Mouse (Mus musculus) hindbrain, postnatal 0 days (tissue): ENCODE measurements around the gene Ccdc89. TPM values are rescaled to one million over a fixed set of nuclear protein-coding genes. Genes with fewer than 3 reads are reported as not detected.

ENCODE experiments used
- ATAC-seq: fragments of 200-750 bp; cut with Nextera tagmentation; 2 replicates; pipeline ENCODE4 v1.8.0; 2017; ENCODE audit warnings: mild to moderate bottlenecking, moderate TSS enrichment, moderate library complexity
- DNase-seq: peaks from one replicate; pipeline ENCODE4 v3.0.0-alpha.2; 2015; ENCODE audit warnings: low spot score
- H3K27ac ChIP-seq: fragments of 300-500 bp; sonication (generic); 2 replicates; pipeline ENCODE4 v1.5.1; 2014; ENCODE audit warnings: mild to moderate bottlenecking
- H3K27me3 ChIP-seq: fragments of 300-500 bp; sonication (generic); 2 replicates; pipeline ENCODE4 v1.6.1; 2014; ENCODE audit warnings: low read length, mixed read lengths; ENCODE audit not compliant: insufficient read depth
- H3K36me3 ChIP-seq: fragments of 300-500 bp; sonication (generic); 2 replicates; pipeline ENCODE4 v1.6.1; 2014; ENCODE audit warnings: low read length, mixed read lengths; ENCODE audit not compliant: insufficient read depth
- H3K4me1 ChIP-seq: fragments of 300-500 bp; sonication (generic); 2 replicates; pipeline ENCODE4 v1.6.1; 2014; ENCODE audit warnings: antibody characterized with exemption, low read length, mixed read lengths; ENCODE audit not compliant: insufficient read depth
- H3K4me2 ChIP-seq: fragments of 300-500 bp; sonication (generic); 2 replicates; pipeline ENCODE4 v1.6.1; 2014; ENCODE audit warnings: low read depth, mild to moderate bottlenecking, low read length, moderate library complexity, mixed read lengths
- H3K4me3 ChIP-seq: fragments of 300-500 bp; sonication (generic); 2 replicates; pipeline ENCODE4 v1.5.1; 2014; ENCODE audit warnings: low read length
- H3K9ac ChIP-seq: fragments of 300-500 bp; sonication (generic); replicated peaks from 2 replicates; pipeline ENCODE4 v1.6.1; 2014; ENCODE audit warnings: mild to moderate bottlenecking, low read length, moderate library complexity, mixed read lengths
- H3K9me3 ChIP-seq: fragments of 300-500 bp; sonication (generic); 2 replicates; pipeline ENCODE4 v1.6.1; 2016; ENCODE audit warnings: low read length, mixed read lengths
- CTCF ChIP-seq: IDR thresholded peaks from 2 replicates; pipeline ENCODE4 v1.5.1; 2016; ENCODE audit warnings: antibody characterized with exemption, control low read depth, low read depth
- WGBS: fragments of 180-500 bp; shearing (Covaris S2); extraction: QIAGEN DNeasy Blood & Tissue Kit; methylation state at CpG from one replicate; pipeline ENCODE4 v1.1.7; 2014; 5-methylcytosine and 5-hydroxymethylcytosine counted together
- polyA plus RNA-seq: library from polyadenylated mRNA; unstranded; fragments of >200 nt; fragmentation: Nextera tagmentation; extraction: Ambion mirVana; gene quantifications from 2 replicates; pipeline ENCODE4 v1.2.1, GENCODE M21; 2015
- total RNA-seq: library from RNA; depleted of rRNA; stranded (reverse); fragments of >200 nt; gene quantifications from 2 replicates; pipeline ENCODE4 v1.2.3, GENCODE M21; 2014

The Ccdc89 gene
- total and polyA plus RNA-seq, 2 experiments from 2014 or later = 0.89 TPM

DNA sequence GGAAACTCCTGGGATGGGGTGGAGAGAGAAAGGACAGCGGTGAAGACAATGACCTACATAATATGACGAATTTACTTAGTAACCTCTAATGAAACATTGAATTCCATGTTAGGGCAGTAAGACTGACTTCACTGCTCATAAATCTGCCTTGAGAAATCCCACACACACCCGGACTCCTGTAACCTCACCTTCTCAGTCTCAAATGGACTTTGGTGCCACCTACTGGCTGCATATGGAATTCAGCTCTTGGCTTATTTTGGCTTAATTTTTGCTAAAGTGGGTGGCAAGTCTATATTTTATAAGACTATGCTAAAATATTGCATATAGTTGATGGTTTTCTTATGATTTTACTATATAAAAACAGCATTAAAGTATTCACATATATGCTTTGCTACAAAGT, 16.4 kb upstream of the Ccdc89 start:
- ATAC-seq = no peak
- WGBS = 54% methylated on average over 3 of the region's 3 CpGs
- peak; percentile 83 for TF ChIP-seq CTCF

DNA sequence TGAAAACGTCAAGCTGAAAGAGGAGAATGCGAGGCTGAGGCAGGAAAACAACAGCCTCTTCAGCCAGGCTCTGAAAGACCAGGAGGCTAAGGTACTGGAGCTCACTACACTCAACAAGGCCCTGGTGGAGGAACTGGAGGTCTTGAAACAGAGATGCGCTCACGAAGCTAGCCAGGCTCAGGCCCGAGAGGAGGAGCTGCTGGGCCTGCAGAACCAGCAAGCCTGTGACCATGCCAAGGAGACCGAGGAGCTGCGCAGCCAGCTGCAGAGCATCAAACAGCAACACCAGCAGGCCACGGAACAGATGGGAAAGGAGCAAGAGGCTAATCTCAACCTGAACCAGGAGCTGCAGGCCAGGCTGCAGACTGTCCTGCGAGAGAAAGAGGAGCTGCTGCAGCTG, 629 bp downstream of the Ccdc89 start:
- Histone ChIP-seq H3K27me3 (no peaks in the 10 kb centered on the region), H3K4me1 (peaks cover 5% of the 10 kb centered on the region; the same call in 1 of the 2 replicates), H3K4me3 (peak overlapping the region; percentile 41), H3K4me2 (peak overlapping the region; percentile 74), H3K27ac (peak overlapping the region; percentile 7; the same call in 1 of the 2 replicates), H3K36me3 (no peaks in the 10 kb centered on the region), H3K9me3 (no peaks in the 10 kb centered on the region), H3K9ac (peak overlapping the region; percentile 36; the same call in 1 of the 2 replicates)
- 56% methylated on average over 9 of the region's 9 CpGs for WGBS
- DNase-seq = no peak
- TF ChIP-seq CTCF = no peak
- ATAC-seq = no peak

More for the DNA sequence above, 16.4 kb upstream of the Ccdc89 start:
- H3K4me2 ChIP-seq = no peak overlapping the region
- no peaks in the 10 kb centered on the region for H3K4me1 ChIP-seq
- H3K27me3 ChIP-seq = no peaks in the 10 kb centered on the region
- no peak overlapping the region for H3K9ac ChIP-seq
- no peak overlapping the region for H3K27ac ChIP-seq
- no peak overlapping the region for H3K4me3 ChIP-seq
- no peaks in the 10 kb centered on the region for H3K9me3 ChIP-seq
- H3K36me3 ChIP-seq = no peaks in the 10 kb centered on the region
- DNase-seq = peak; percentile 80

DNA sequence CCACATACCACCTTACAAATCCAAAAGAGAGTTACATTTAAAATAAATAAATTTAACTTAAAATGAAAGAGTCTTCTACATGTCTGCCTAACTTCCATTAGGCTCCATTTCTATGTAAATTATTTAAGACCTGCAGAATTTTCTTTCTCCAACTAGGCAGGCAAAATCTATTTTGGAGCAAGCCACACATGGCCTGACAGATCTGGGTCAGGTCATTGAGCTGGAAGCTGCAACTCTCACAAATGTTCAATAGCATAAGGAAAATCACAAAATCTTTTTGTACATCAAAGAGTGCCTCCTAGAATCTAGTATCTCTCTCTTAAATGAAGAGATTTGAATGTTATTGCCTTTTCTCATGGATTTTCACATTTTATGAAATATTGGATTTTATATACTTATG, 5.8 kb downstream of the Ccdc89 start:
- ATAC-seq = no peak

DNA sequence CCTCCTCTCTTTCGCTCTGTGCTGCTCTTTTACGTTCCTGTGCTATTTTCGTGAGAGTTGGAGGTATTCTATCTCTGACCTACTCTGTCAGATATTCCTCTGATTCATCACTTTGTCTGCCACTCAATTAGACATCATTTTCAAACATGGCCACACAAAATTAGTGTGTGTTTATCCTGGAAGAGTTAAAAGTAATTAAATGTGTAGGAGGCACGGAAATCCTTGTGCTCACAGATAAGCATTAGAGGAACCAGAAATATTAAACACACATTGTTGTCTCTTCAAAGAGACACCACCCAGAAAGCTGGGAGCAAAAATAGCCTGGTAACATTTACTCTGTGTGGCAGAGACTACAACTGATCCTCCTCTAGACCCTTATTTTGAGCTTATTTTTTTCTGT, 13.7 kb downstream of the Ccdc89 start:
- H3K27me3 ChIP-seq = no peaks in the 10 kb centered on the region
- DNase-seq = no peak
- WGBS = 91% methylated on average over 4 of the region's 4 CpGs
- no peaks in the 10 kb centered on the region for H3K9me3 ChIP-seq
- no peaks in the 10 kb centered on the region for H3K36me3 ChIP-seq
- no peak overlapping the region for H3K4me2 ChIP-seq
- no peak overlapping the region for H3K27ac ChIP-seq
- no peak overlapping the region for H3K9ac ChIP-seq
- H3K4me3 ChIP-seq = no peak overlapping the region
- no peak for ATAC-seq
- H3K4me1 ChIP-seq = no peaks in the 10 kb centered on the region
- no peak for TF ChIP-seq CTCF

More for the DNA sequence above, 5.8 kb downstream of the Ccdc89 start:
- no peak overlapping the region for H3K4me2 ChIP-seq
- DNase-seq = no peak
- H3K4me1 ChIP-seq = no peaks in the 10 kb centered on the region
- no peak overlapping the region for H3K9ac ChIP-seq
- no peaks in the 10 kb centered on the region for H3K36me3 ChIP-seq
- H3K9me3 ChIP-seq = no peaks in the 10 kb centered on the region
- no peak for TF ChIP-seq CTCF
- H3K27ac ChIP-seq = no peak overlapping the region
- no peaks in the 10 kb centered on the region for H3K27me3 ChIP-seq
- H3K4me3 ChIP-seq = no peak overlapping the region

DNA sequence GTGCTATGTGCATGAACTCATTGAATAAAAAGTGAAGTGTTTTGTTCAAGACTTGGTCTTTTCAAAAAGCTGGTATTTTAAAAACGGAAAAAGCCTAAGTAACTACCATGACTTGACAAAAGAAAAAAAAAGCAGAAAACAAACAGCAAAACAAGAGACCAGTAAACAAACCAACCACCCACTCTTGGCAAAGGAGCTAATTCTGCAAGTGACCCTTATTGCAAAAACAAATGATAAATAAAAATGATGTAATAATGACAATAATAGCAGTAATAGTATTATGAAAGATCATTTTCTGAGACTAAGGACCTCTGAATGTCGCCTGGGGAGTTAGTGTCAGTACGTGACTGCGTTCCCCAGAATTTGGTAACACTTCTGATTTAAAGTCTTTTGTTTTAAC, 15.7 kb downstream of the Ccdc89 start:
- WGBS = 4% methylated on average over 4 of the region's 4 CpGs
- Histone ChIP-seq H3K27me3 (no peaks in the 10 kb centered on the region), H3K9me3 (no peaks in the 10 kb centered on the region), H3K27ac (peak overlapping the region; percentile 99), H3K36me3 (no peaks in the 10 kb centered on the region), H3K4me1 (no peaks in the 10 kb centered on the region), H3K4me3 (peak overlapping the region; percentile 90), H3K4me2 (peak overlapping the region; percentile 80), H3K9ac (peak overlapping the region; percentile 98)
- 0 out of 2 replicates have a peak, but pooled peaks have one; percentile 10 for ATAC-seq
- no peak for TF ChIP-seq CTCF
- peak; percentile 27 for DNase-seq

DNA sequence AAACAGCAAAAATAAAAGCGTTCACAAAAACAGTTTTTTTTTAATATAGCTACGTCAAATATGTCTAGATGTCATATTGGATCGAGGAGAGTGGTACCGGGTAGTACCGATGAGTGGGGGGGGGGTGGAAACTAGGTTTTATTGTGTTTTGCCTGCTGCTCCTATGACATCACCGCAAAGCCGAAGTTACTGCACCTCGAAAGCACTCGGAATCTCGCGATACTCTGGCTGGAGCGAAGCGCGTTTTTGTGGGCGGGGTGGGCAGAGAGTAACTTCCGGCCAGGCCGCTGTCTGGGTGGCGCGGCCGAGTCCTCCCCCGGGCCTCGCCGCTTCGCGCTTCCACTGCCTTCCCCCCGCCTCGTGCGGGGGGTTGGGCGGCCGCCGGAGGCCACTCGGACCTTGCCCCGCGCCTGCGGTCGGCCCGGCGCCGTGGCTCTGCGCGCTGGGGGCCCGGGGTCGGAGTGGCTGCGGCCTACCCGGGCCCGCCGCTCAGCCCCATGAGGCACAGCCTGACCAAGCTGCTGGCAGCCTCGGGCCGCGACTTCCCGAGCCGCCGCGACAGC, 16.2 kb downstream of the Ccdc89 start, which contains the start of gene Crebzf:
Crebzf (plus strand) TSS at position 212 of the 563 bp plus-strand sequence.
- Histone ChIP-seq H3K9me3 (no peaks in the 10 kb centered on the region), H3K4me3 (peak within 1 kb of the TSS; percentile 90), H3K27ac (peak within 1 kb of the TSS; percentile 99), H3K27me3 (no peaks in the 10 kb centered on the region), H3K36me3 (no peaks in the 10 kb centered on the region; the same call in 1 of the 2 replicates), H3K4me2 (peak within 1 kb of the TSS; percentile 80), H3K4me1 (no peaks in the 10 kb centered on the region), H3K9ac (peak within 1 kb of the TSS; percentile 98)
- ATAC-seq = peak; percentile 97
- no peak for TF ChIP-seq CTCF
- WGBS = 1% methylated on average over 47 of the region's 54 CpGs
- peak; percentile 99 for DNase-seq
